Mouse (Mus musculus) CH12.LX (cell line): ENCODE data around the gene Plod3. TPM values are rescaled to one million over a fixed set of nuclear protein-coding genes. Genes with fewer than 3 reads are reported as not detected.

ENCODE experiments used
- DNase-seq: peaks from one replicate; pipeline ENCODE4 v3.0.0-alpha.2; 2013; ENCODE audit errors: extremely low read depth
- H3K27ac ChIP-seq: 2 replicates; pipeline ENCODE4 v1.5.1; 2012; ENCODE audit warnings: low read depth, mild to moderate bottlenecking, control low read depth, moderate library complexity; ENCODE audit not compliant: insufficient read depth
- H3K27me3 ChIP-seq: replicated peaks from 2 replicates; pipeline ENCODE3; 2012; ENCODE audit warnings: inconsistent platforms
- H3K36me3 ChIP-seq, 2 experiments: replicated peaks in 1 of 2; 2 replicates each; pipeline versions ENCODE3 to v1.6.1; 2012; ENCODE audit warnings: inconsistent platforms in 1 of 2, low read length in 1 of 2, mild to moderate bottlenecking in 1 of 2, mixed read lengths in 1 of 2, moderate library complexity in 1 of 2; ENCODE audit not compliant: control insufficient read depth in 1 of 2, insufficient read depth in 1 of 2
- H3K4me1 ChIP-seq, 2 experiments: 2 replicates each; pipeline ENCODE4 v1.6.1; 2012; ENCODE audit warnings: inconsistent platforms in 1 of 2, moderate library complexity in 1 of 2; ENCODE audit not compliant: insufficient read depth in 2 of 2, control insufficient read depth in 1 of 2
- H3K4me2 ChIP-seq: 2 replicates; pipeline ENCODE4 v1.6.1; 2012; ENCODE audit warnings: low read depth, mild to moderate bottlenecking, control low read depth; ENCODE audit not compliant: poor library complexity, insufficient read depth, severe bottlenecking
- H3K4me3 ChIP-seq, 3 experiments: fragments of 150-350 bp in 1 of 3; sonication (generic) in 1 of 3; replicated peaks in 1 of 3; 2 replicates each; pipeline versions ENCODE3 to v1.5.1; 2011 to 2012; ENCODE audit warnings: low read depth in 2 of 3, low read length in 2 of 3, mild to moderate bottlenecking in 2 of 3, moderate library complexity in 2 of 3, control low read depth in 1 of 3, improper control_type of control experiment in 1 of 3, inconsistent platforms in 1 of 3, mixed read lengths in 1 of 3; ENCODE audit not compliant: poor library complexity in 1 of 3
- H3K79me2 ChIP-seq: replicated peaks from 2 replicates; pipeline ENCODE4 v1.6.1; 2012; ENCODE audit warnings: mild to moderate bottlenecking, moderate library complexity; ENCODE audit not compliant: control insufficient read depth, poor library complexity, insufficient read depth, severe bottlenecking; ENCODE audit errors: extremely low read depth
- H3K9ac ChIP-seq: 2 replicates; pipeline ENCODE4 v1.6.1; 2012; ENCODE audit warnings: low read depth, mild to moderate bottlenecking, control low read depth, moderate library complexity; ENCODE audit not compliant: insufficient read depth
- H3K9me3 ChIP-seq: replicated peaks from 2 replicates; pipeline ENCODE3; 2012; ENCODE audit warnings: low read length, inconsistent platforms, mixed read lengths
- BHLHE40 ChIP-seq: IDR thresholded peaks from 2 replicates; pipeline ENCODE4 v1.6.1; 2011; ENCODE audit warnings: mild to moderate bottlenecking, low read depth, low read length, improper control_type of control experiment
- CHD1 ChIP-seq: IDR thresholded peaks from 2 replicates; pipeline ENCODE4 v1.6.1; 2012; ENCODE audit warnings: low read depth, low read length, improper control_type of control experiment, inconsistent platforms
- CHD2 ChIP-seq: IDR thresholded peaks from 2 replicates; pipeline ENCODE4 v1.6.1; 2011; ENCODE audit warnings: low read length, improper control_type of control experiment
- EP300 ChIP-seq: IDR thresholded peaks from 2 replicates; pipeline ENCODE4 v1.6.1; 2011; ENCODE audit warnings: low read length, improper control_type of control experiment
- ETS1 ChIP-seq: conservative IDR thresholded peaks from 2 replicates; pipeline ENCODE4 v1.6.1; 2012; ENCODE audit warnings: low read depth, mild to moderate bottlenecking, inconsistent platforms, low read length, improper control_type of control experiment, moderate library complexity
- GABPA ChIP-seq: IDR thresholded peaks from 2 replicates; pipeline ENCODE4 v1.6.1; 2012; ENCODE audit warnings: low read depth, low read length, improper control_type of control experiment, inconsistent platforms; ENCODE audit not compliant: insufficient replicate concordance
- JUND ChIP-seq: conservative IDR thresholded peaks from 2 replicates; pipeline ENCODE4 v1.6.1; 2011; ENCODE audit warnings: low read depth, low read length, improper control_type of control experiment
- KAT2A ChIP-seq: IDR thresholded peaks from 2 replicates; pipeline ENCODE4 v1.6.1; 2012; ENCODE audit warnings: low read length, improper control_type of control experiment, inconsistent platforms; ENCODE audit not compliant: insufficient replicate concordance
- MAX ChIP-seq: IDR thresholded peaks from 2 replicates; pipeline ENCODE4 v1.6.1; 2011; ENCODE audit warnings: low read length, improper control_type of control experiment
- MXI1 ChIP-seq: IDR thresholded peaks from 2 replicates; pipeline ENCODE4 v1.6.1; 2011; ENCODE audit warnings: mild to moderate bottlenecking, low read depth, low read length, improper control_type of control experiment
- PAX5 ChIP-seq: IDR thresholded peaks from 2 replicates; pipeline ENCODE4 v1.6.1; 2012; ENCODE audit warnings: low read length, inconsistent platforms, mixed read lengths
- POLR2A ChIP-seq: IDR thresholded peaks from 2 replicates; pipeline ENCODE4 v1.6.1; 2011; ENCODE audit warnings: low read depth, mild to moderate bottlenecking, improper control_type of control experiment, low read length
- RAD21 ChIP-seq: IDR thresholded peaks from 2 replicates; pipeline ENCODE4 v1.6.1; 2011; ENCODE audit warnings: low read depth, mild to moderate bottlenecking, low read length, improper control_type of control experiment, moderate library complexity
- RCOR1 ChIP-seq: conservative IDR thresholded peaks from 2 replicates; pipeline ENCODE4 v1.6.1; 2012; ENCODE audit warnings: low read depth, mild to moderate bottlenecking, inconsistent platforms, low read length, improper control_type of control experiment
- SMC3 ChIP-seq: IDR thresholded peaks from 2 replicates; pipeline ENCODE4 v1.6.1; 2011; ENCODE audit warnings: low read depth, low read length, improper control_type of control experiment
- USF2 ChIP-seq: conservative IDR thresholded peaks from 2 replicates; pipeline ENCODE4 v1.6.1; 2011; ENCODE audit warnings: low read depth, low read length, improper control_type of control experiment
- dilution Hi-C: fragments of 300-500 bp; cut with MboI; formaldehyde crosslinking; loops from 2 replicates; pipeline ENCODE4 v1.14.3; 2020; ENCODE audit warnings: low sequenced_read_pairs; ENCODE audit not compliant: extremely low pct_unique_long_range_greater_than_20kb, extremely low pct_ligation_motif_present
- in situ Hi-C: fragments of 300-500 bp; cut with MboI; formaldehyde crosslinking; loops from 3 replicates; pipeline ENCODE4 v1.14.3; 2019; ENCODE audit warnings: low sequenced_read_pairs, low pct_ligation_motif_present, low pct_unique_long_range_greater_than_20kb, mixed read lengths
- polyA plus RNA-seq: library from polyadenylated mRNA; unstranded; fragments of >175 nt; gene quantifications from 2 replicates; pipeline ENCODE4 v1.2.1, GENCODE M21; 2012; ENCODE audit warnings: low read depth; ENCODE audit not compliant: insufficient read length
- total RNA-seq, 2 experiments: library from RNA; depleted of rRNA; stranded (reverse); fragments of 300-350 nt in 1 of 2; fragments of >200 nt in 1 of 2; gene quantifications; 2 replicates each; pipeline ENCODE4 v1.2.3; 2012 to 2014

Gene Plod3
- total and polyA plus RNA-seq, 3 experiments = 8.8 to 45.2 (median 23.6) TPM

DNA sequence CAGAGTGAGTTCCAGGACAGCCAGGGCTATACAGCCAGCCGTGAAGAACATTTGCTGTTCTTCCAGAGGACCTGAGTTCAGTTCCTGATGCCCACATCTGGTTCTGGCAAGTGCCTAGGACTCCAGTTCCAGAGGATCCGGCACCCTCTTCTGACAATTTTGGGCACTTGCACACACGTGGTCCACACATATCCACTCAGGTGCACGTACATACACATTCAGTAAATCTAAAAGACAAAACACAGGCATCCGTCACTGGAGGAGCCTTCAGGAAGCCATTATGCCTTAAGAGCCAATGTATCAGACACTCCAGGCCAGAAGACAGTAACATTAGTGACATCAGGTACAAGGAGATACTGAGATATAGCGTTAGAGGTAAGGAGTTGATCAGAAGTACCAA, 36.3 kb upstream of the Plod3 start:
- no peak for DNase-seq
- in situ Hi-C loops = no loop called here
- H3K9ac ChIP-seq = no peak overlapping the region
- no peaks in the 10 kb centered on the region for H3K9me3 ChIP-seq
- no peak overlapping the region for H3K4me2 ChIP-seq
- H3K27me3 ChIP-seq = no peaks in the 10 kb centered on the region
- peaks cover 2 to 24% of the 10 kb centered on the region in 2 experiments; a peak in 3 of 4 replicates for H3K4me1 ChIP-seq
- no peak overlapping the region for H3K27ac ChIP-seq
- no peak overlapping the region for H3K4me3 ChIP-seq
- TF ChIP-seq EP300 = no peak
- no peak for TF ChIP-seq RCOR1
- no peak for TF ChIP-seq SMC3
- TF ChIP-seq BHLHE40 = no peak
- TF ChIP-seq, all 38 proteins: peak for 0
- dilution Hi-C loops = no loop called here
- Histone ChIP-seq H3K79me2 (no peaks in the 10 kb centered on the region), H3K36me3 (peaks cover 0 to 2% of the 10 kb centered on the region in 2 experiments)

DNA sequence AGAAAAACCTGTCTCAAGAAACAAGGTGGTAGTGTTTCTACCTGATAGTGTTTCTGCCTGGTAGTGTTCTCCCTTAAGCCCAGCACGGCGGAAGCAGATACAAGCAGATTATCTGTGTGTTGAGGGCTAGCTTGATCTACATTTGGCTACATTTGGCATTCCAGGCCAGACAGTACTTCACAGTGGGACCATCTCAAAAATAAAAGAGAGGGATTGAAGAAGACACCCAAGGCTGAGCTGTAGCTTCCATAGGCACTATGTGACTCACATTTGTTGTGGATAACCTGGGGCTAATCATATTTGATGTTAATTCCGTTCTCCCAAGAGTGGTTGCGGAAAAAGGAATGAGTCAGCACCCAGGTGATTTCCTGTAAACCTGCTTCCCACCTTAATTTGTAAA, 34.7 kb upstream of the Plod3 start:
- Histone ChIP-seq H3K4me3 (no peak overlapping the region), H3K4me2 (peak overlapping the region; percentile 73; the same call in 1 of the 2 replicates), H3K79me2 (no peaks in the 10 kb centered on the region), H3K9me3 (no peaks in the 10 kb centered on the region), H3K4me1 (peaks cover 4 to 25% of the 10 kb centered on the region in 2 experiments; a peak in 3 of 4 replicates), H3K27ac (no peak overlapping the region), H3K9ac (no peak overlapping the region; the same call in 1 of the 2 replicates), H3K27me3 (no peaks in the 10 kb centered on the region), H3K36me3 (peaks cover 0 to 7% of the 10 kb centered on the region in 2 experiments)
- in situ Hi-C loops (no loop called here), dilution Hi-C loops (no loop called here)
- TF ChIP-seq USF2 (no peak), KAT2A (no peak), MXI1 (no peak), RAD21 (no peak), JUND (no peak), POLR2A (no peak), GABPA (no peak), CHD1 (no peak), PAX5 (no peak), BHLHE40 (no peak), MAX (no peak), ETS1 (no peak), CHD2 (no peak)
- DNase-seq = no peak
